Mouse (Mus musculus) liver, embryonic 14.5 days (tissue): ENCODE measurements at regions not wholly inside any gene's neighbourhood (a gene's known extent, or its start where the extent isn't known, plus 50 kb on each side); places are given as distances from the start of the nearest gene placed in this dataset.

Source experiments
- ATAC-seq: fragments of 200-750 bp; cut with Nextera tagmentation; 2 replicates; pipeline ENCODE4 v1.8.0; 2017; ENCODE audit warnings: moderate number of reproducible peaks, mild to moderate bottlenecking, moderate library complexity; ENCODE audit not compliant: insufficient read depth
- DNase-seq, 3 experiments: peaks; one replicate each; pipeline ENCODE4 v3.0.0-alpha.2; 2012 to 2013; ENCODE audit warnings: low read depth in 3 of 3, low spot score in 3 of 3
- H3K27ac ChIP-seq: fragments of 300-500 bp; sonication (generic); 2 replicates; pipeline ENCODE4 v1.5.1; 2014; ENCODE audit warnings: moderate library complexity, mild to moderate bottlenecking, control low read depth, inconsistent platforms
- H3K27me3 ChIP-seq: fragments of 300-500 bp; sonication (generic); 2 replicates; pipeline ENCODE4 v1.6.1; 2014; ENCODE audit warnings: mild to moderate bottlenecking, low read length, moderate library complexity; ENCODE audit not compliant: control insufficient read depth, insufficient read depth
- H3K36me3 ChIP-seq: fragments of 300-500 bp; sonication (generic); replicated peaks from 2 replicates; pipeline ENCODE4 v1.6.1; 2014; ENCODE audit warnings: low read depth; ENCODE audit not compliant: control insufficient read depth, insufficient read depth
- H3K4me1 ChIP-seq, 2 experiments: fragments of 200-500 bp in 1 of 2; fragments of 300-500 bp in 1 of 2; sonication (generic) in 1 of 2; replicated peaks; 2 replicates each; pipeline ENCODE4 v1.6.1; 2012 to 2014; ENCODE audit warnings: antibody characterized with exemption in 1 of 2, inconsistent platforms in 1 of 2, low read length in 1 of 2; ENCODE audit not compliant: control insufficient read depth in 2 of 2, insufficient read depth in 2 of 2
- H3K4me2 ChIP-seq: fragments of 300-500 bp; sonication (generic); 2 replicates; pipeline ENCODE4 v1.6.1; 2014; ENCODE audit warnings: low read depth, mild to moderate bottlenecking, control low read depth, moderate library complexity
- H3K4me3 ChIP-seq, 2 experiments: fragments of 200-500 bp in 1 of 2; fragments of 300-500 bp in 1 of 2; sonication (generic) in 1 of 2; 2 replicates each; pipeline ENCODE4 v1.5.1; 2012 to 2014; ENCODE audit warnings: low read depth in 2 of 2, low read length in 2 of 2, mild to moderate bottlenecking in 2 of 2, control low read depth in 1 of 2, inconsistent platforms in 1 of 2, moderate library complexity in 1 of 2; ENCODE audit not compliant: insufficient read depth in 1 of 2
- H3K9ac ChIP-seq: fragments of 300-500 bp; sonication (generic); replicated peaks from 2 replicates; pipeline ENCODE4 v1.6.1; 2014; ENCODE audit warnings: mild to moderate bottlenecking, control low read depth, moderate library complexity
- H3K9me3 ChIP-seq: fragments of 300-500 bp; sonication (generic); 2 replicates; pipeline ENCODE4 v1.6.1; 2016; ENCODE audit warnings: low read length, mixed read lengths; ENCODE audit not compliant: control insufficient read depth
- CTCF ChIP-seq: IDR thresholded peaks from 2 replicates; pipeline ENCODE4 v1.5.1; 2016; ENCODE audit warnings: antibody characterized with exemption, low read depth, control low read depth
- EP300 ChIP-seq: IDR thresholded peaks from 2 replicates; pipeline ENCODE4 v1.6.1; 2016; ENCODE audit warnings: antibody characterized with exemption, low read depth
- WGBS: fragments of 180-500 bp; shearing (Covaris S2); extraction: QIAGEN DNeasy Blood & Tissue Kit; methylation state at CpG from one replicate; pipeline ENCODE4 v1.1.7; 2014; ENCODE audit not compliant: insufficient replicate concordance; 5-methylcytosine and 5-hydroxymethylcytosine counted together

- Histone ChIP-seq H3K4me3 (no peak overlapping the region), H3K4me2 (no peak overlapping the region), H3K27me3 (no peaks in the 10 kb centered on the region), H3K9me3 (no peaks in the 10 kb centered on the region), H3K9ac (no peak overlapping the region), H3K4me1 (no peaks in the 10 kb centered on the region), H3K36me3 (no peaks in the 10 kb centered on the region), H3K27ac (no peak overlapping the region)
- 25% methylated on average over 2 of the region's 2 CpGs for WGBS
- peak; percentile 21 for TF ChIP-seq CTCF
- TF ChIP-seq EP300 = no peak
- ATAC-seq = no peak
- DNase-seq = no peak
These were observed 62.7 kb upstream of the Ugp2 start for GRCm38 (mm10) chr11:21433726-21434125.

GRCm38 (mm10) chr11:21430021-21430420 lies 59.0 kb upstream of the Ugp2 start:
- no peaks in the 10 kb centered on the region for H3K36me3 ChIP-seq
- ATAC-seq (no peak), DNase-seq (no peak)
- no peak overlapping the region for H3K4me3 ChIP-seq
- H3K9ac ChIP-seq = no peak overlapping the region
- H3K4me1 ChIP-seq = peaks cover 0 to 9% of the 10 kb centered on the region in 2 experiments; a peak in 2 of 4 replicates
- 21% methylated on average over 1 of the region's 1 CpGs for WGBS
- no peaks in the 10 kb centered on the region for H3K9me3 ChIP-seq
- no peaks in the 10 kb centered on the region for H3K27me3 ChIP-seq
- TF ChIP-seq CTCF = no peak
- no peak for TF ChIP-seq EP300
- H3K27ac ChIP-seq = no peak overlapping the region
- no peak overlapping the region for H3K4me2 ChIP-seq

- Histone ChIP-seq H3K27ac (no peak overlapping the region), H3K4me2 (no peak overlapping the region), H3K9ac (no peak overlapping the region), H3K36me3 (no peaks in the 10 kb centered on the region), H3K4me1 (peaks cover 0 to 9% of the 10 kb centered on the region in 2 experiments; a peak in 2 of 4 replicates), H3K4me3 (no peak overlapping the region), H3K27me3 (no peaks in the 10 kb centered on the region), H3K9me3 (no peaks in the 10 kb centered on the region)
- no peak for TF ChIP-seq EP300
- TF ChIP-seq CTCF = no peak
- WGBS = 60% methylated on average over 6 of the region's 6 CpGs
- no peak for DNase-seq
- no peak for ATAC-seq
These were observed 57.7 kb upstream of the Ugp2 start for GRCm38 (mm10) chr11:21428749-21429148.

GRCm38 (mm10) chr11:21428013-21428317 lies 57.0 kb upstream of the Ugp2 start:
- no peak overlapping the region for H3K4me3 ChIP-seq
- ATAC-seq = no peak
- H3K27ac ChIP-seq = no peak overlapping the region
- no peak overlapping the region for H3K9ac ChIP-seq
- no peak for TF ChIP-seq CTCF
- no peak for TF ChIP-seq EP300
- peaks cover 0 to 9% of the 10 kb centered on the region in 2 experiments; a peak in 2 of 4 replicates for H3K4me1 ChIP-seq
- no peaks in the 10 kb centered on the region for H3K36me3 ChIP-seq
- DNase-seq = no peak
- no peaks in the 10 kb centered on the region for H3K27me3 ChIP-seq
- WGBS = 34% methylated on average over 3 of the region's 3 CpGs
- H3K9me3 ChIP-seq = no peaks in the 10 kb centered on the region
- no peak overlapping the region for H3K4me2 ChIP-seq

GRCm38 (mm10) chr11:21427291-21428012 lies 56.5 kb upstream of the Ugp2 start:
- H3K27me3 ChIP-seq = no peaks in the 10 kb centered on the region
- no peak for TF ChIP-seq CTCF
- TF ChIP-seq EP300 = no peak
- H3K4me2 ChIP-seq = no peak overlapping the region
- no peak overlapping the region for H3K4me3 ChIP-seq
- no peak overlapping the region for H3K9ac ChIP-seq
- H3K9me3 ChIP-seq = no peaks in the 10 kb centered on the region
- peaks cover 0 to 9% of the 10 kb centered on the region in 2 experiments; a peak in 2 of 4 replicates for H3K4me1 ChIP-seq
- no peaks in the 10 kb centered on the region for H3K36me3 ChIP-seq
- peak in 1 of 3 experiments; percentile 9 for DNase-seq
- no peak for ATAC-seq
- no peak overlapping the region for H3K27ac ChIP-seq
- 44% methylated on average over 4 of the region's 4 CpGs for WGBS
